Mouse (Mus musculus): Measurements from ENCODE around the gene Klf7.
"Not testable (repeated sequence)": the region's sequence is repeated elsewhere in the genome, so short reads cannot be mapped to it uniquely, and the experiment has no call there.

Klf7 gene

DNA sequence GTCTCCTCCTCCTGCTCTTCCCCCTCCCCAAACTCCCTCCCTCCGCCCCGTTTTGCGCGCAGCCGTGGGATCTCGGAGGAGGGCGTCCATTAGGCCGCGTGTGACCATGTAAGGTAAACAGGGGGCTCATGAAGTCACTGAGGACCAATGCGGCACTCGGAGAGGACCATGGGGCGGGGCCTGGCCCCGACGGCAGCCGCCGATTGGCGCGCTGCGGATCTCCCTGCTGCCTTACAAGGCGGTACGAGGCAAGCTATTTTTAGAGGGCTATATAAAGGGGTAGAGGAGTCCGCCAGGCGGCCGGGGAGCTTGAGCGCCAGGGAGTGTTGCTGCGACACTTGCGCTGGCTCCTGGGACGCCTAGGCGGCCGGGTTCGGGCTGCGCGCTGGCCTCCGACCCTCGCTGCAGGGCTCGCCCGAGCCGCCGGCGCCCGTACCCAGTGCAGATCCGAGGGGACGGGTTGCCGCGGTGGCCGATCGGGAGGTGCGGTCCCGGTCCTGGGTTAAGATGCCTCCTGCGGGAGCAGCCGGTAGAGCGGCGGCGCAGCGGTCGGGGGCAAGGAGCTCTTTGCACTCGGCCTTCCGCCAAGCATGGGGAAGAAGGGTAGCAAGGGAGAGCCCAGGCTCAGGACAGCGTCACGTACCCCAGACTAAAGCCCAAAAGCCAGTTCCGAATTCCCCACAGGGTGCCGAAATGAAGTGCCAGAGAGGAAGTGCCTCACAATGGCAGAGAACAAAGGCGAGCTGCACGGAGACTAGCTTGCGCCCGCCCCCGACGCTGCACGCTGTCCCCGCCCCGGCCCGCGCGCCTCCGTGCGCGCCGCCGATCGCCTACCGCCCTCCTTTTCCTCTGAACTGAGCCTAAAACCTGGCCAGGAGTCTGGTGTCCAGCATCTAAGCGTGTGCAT lies at the start of gene Klf7:
Gene Klf7, minus strand, starts transcription at position 724 of the 907 bp plus-strand sequence.
- DNase-seq (ENCODE audit: low read depth, low spot score), result peak; percentile 100

DNA sequence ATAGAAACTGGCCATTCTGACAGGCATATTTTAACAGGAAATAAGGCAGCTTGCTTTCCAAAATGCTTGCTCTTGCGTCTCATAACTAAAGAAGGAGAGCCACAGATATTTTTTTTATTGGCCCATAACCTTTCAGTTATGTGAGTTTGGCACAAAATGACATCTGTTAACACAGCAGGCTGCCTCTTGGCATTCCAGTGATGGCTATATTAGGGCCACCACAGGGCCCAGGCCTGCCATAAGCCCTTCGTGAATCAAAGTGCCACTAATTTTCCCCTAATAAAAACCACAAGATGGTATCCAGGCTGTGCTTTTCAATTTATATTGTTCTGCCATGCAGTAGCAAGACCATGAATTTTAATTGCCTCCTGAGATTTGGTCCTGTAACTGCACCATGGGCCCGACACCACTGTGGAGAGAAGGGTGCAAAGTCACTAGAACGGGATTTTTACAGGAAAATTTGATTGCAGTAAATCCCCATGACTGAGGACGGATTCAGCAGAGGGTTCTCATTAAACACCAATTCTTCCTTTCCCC lies 42.5 kb upstream of the Klf7 start:
- DNase-seq (ENCODE audit: low read depth, low spot score), result peak; percentile 96

DNA sequence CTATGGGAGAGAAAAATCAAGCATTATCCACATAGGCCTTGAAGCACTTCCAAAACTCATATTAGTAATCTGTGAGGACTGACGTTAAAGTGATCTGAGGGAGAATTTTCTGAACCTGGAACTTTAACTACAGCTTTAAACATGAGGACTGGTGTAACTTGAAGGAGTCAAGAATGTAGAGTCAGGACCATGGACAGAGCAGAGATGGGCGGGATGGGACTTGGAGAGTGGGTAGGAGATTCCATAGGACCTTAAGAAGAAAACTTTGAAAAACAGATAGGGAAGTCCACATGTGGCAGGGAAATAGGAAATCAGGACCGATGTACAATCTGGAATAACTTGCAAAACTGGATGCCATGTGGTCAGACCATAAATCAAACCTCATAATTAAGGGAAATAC lies 36.7 kb upstream of the Klf7 start:
- DNase-seq (ENCODE audit: low read depth, low spot score), result no peak

DNA sequence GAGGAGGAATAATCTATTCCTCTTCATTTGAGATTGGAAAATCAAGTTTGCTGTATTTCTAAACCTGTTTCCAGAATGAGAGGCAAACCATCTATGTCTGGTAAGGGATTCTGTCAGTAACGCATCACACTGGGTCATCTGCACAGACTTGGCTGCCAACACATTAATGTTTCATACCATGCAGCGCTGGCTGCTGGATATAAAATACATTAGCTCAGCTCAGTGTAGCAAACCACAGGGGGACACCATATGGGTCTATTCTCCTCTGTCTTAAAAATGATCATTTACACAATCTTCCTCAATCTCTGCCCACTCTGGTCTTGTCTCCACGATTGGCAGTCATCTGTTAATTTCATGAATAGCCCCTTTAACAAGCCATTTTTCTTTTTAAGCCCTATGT lies 27.1 kb upstream of the Klf7 start:
- no peak for DNase-seq (ENCODE audit: low read depth, low spot score)

DNA sequence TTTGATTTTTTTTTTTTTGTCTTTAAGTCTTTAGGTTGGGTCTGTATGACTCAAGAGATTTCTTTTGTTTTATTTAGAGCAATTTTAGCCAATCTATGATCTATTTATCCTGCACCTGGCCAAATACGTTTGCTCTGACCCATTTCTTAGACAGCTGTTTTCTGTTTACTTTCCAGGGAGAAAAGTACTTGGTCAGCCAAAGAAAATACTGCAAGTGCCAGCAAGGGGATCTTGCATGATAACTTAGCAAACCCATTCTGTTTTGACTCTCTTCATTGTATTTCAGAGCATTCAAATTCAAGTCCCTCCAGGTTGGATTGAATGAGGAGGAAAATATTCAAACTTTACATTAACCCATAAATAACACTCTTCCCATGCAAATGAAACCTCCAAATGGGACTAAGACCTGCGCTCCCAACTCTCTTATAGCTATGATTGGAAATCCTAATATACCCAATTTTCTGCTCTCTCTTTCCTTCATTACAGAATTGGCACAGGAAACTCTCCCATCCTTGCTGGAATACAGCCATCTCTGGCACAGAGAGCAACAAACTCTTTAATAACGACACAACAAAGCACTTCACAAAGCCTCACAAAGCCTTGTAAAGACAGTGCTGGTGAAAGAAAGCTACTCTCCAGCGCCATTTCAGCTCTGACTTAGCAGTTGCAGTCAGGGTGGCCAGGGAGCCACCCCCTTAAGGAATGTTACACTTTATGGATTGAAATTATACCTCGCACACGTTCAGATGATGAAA lies 20.8 kb upstream of the Klf7 start:
- DNase-seq (ENCODE audit: low read depth, low spot score), result peak; percentile 35

DNA sequence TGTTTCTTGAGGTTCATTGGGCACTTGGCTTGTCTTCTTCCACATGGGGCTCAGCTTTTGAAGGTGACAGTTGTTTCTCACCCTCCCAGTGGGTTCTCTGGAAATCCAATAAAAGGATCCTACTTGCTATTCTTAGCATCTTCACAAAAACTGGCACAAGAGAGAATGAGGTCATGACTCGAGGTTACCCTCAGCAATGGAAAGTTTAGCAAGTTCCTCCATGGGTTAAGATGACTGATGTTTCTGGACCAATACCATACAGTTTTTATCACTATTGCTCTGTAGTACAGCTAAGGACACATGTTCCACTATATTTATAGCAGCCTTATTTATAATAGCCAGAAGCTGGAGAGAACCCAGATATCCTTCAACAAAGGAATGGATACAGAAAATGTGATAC lies 12.4 kb upstream of the Klf7 start:
- no peak for DNase-seq (ENCODE audit: low read depth, low spot score)

DNA sequence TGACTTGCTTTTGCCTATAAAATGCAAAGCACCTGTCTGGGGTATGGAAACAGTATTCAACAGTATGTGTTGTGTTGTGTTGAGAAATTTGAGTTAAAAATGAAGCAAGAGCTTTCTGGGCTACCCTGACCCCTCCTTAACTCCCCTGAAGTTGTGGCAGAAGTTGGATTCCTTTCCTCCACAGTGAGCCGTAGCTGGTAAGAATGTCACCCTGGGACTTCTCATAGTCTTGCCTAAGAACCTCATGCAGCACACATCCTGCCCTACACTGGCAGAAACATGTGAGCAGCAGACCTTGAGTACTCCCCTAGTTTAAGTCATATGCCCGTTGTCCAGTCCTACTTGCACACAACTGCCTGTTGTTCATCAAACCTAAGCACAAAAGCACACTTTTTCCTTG lies 4.7 kb upstream of the Klf7 start:
- no peak for DNase-seq (ENCODE audit: low read depth, low spot score)

DNA sequence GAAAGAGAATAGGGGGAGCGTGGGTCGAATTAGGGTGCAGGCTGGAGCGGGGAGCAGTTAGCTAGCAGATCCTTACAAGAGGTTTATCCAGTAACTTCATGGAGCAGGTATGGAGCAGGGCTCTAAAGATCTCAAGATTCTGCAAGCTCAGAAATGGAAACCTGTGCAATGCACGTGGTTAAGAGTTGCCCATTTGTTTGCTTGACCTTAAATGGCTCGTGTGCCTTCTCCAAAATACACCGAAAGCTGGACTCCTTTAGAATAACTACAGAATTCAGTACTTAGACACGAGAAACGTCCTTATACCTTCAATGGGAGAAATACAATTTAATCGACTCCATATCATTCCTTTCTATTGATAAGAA lies 366 bp upstream of the Klf7 start:
- no peak for DNase-seq (ENCODE audit: low read depth, low spot score)

DNA sequence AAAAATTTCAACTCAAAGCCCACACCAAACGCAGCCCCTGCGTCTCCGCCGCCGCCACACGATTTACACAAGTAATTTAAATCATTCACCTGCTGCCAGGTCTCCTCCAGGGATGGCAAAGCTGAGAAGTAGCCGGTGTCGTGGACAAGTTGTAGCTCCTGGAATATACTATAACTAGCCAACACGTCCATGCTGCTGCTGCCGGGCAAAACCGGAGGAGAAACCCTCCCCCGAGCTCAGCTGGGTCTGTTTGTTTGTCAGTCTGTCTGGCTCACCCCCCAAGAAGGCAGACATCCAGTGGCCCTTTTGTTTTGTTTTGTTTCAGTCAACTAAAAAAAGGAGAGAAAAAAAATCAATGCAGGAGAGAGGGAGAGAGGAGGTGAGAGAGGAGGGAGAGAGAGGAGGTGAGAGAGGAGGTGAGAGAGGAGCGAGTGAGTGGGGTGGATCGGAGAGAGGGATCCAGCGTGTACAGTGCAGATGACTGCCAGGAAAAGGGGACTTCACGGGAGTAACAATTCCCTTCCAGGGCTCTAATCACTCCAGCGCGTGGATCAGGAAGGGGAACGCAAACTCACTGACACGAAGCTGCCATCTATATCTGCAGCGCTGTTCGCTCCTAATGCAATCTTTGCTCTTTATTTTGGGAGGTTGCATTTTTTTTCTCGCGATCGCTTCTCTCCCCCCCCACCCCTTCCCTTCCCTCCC lies 1.1 kb downstream of the Klf7 start:
- peak; percentile 92 for DNase-seq (ENCODE audit: low read depth, low spot score)

DNA sequence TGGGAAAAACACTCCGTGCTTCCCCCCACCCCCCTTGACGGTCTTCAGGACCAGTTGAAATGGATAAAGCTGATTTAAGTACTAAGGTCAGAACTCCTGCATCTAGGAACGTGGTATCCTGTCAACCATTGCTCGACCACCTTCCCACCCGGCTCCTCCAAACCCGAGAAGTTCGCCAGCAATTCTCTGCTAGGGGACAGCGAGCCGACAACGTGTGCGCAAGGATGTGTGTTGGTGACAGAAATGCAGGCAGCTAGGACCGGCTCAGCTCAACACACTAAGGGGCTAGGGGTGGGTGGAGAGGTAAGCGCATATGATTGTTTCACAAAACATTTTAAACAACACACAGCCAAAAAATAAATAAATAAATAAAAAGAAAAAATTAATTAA lies 1.7 kb downstream of the Klf7 start:
- DNase-seq (ENCODE audit: low read depth, low spot score), result peak; percentile 77

DNA sequence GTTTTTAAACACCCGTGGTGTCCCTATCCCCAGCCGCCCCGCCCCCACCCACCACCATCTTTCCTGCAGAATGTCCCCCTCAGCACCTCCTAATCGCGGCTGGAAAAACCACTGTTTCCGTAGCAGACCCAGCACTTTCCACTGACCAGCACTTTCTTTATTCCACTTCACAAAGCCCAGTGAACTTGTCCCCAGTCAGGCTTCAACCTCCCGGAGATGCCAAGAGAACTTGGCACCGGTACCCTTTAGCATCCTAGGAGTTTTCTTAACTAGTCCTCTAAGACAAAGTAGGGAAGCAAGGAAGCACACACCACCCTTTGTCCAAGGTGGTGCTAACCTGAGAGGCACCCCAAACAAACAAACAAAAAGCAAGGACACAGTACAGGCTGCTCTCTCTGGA lies 2.2 kb downstream of the Klf7 start:
- DNase-seq (ENCODE audit: low read depth, low spot score), result peak; percentile 64

DNA sequence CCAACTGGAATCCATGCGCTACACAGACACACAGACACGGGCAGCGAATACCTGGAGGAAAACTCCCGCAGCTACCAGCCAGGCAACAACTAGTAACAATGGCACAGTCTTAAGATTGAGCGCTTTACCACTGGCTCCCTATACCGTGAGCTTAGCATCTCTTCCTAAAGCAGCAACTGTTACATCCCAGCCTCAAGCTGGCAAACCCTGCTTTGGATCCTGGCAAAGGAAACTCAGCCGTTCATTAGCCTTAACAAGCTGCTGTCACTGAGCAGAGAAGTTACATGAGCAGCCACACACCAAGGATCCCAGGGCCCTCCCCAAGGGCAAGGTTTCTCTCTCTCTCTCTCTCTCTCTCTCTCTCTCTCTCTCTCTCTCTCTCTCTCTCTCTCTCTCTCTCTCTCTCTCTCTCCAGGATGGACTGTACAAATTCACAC lies 2.7 kb downstream of the Klf7 start:
- DNase-seq (ENCODE audit: low read depth, low spot score), result peak; percentile 87

DNA sequence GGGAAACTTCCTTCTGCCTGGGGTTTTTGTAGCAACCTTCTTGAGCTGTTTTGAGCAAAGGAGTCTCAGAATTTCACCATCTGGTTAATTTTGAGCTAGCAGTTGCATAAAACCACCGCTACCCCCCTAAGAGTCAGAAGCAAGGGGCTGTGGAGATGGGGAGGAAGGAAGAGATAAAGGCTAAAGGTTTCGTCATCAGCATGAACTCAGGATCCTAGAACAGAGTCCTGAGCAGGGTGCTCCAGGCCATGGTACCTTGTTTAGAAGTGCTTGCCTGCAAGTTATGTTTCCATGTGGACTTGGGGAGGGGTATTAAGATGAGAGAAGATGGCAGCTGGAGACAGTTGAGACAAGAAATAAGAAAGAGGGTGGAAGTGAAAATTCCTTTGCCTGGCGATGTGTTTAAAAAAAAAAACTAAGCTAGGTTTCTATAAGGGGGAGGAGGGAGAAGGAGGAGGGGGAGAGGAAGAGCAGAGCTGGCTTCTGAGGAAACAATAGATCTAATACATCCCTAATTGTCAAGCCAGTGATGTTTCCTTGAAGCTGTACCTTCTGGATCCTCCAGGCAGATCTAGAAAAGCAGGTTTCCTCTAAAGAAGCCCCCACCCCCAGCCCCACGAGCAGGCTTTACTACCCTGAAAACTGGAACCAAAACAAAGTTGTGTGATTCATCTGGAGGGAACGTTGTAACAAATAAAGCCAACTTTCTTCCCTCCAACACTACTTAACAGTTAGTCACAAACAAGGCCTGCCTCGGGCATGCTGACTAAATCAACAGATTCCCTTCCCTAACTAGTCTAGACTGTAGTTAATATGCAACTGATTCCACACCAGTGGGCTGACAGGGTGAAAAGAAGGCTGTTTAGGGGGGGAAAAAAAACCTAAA lies 3.6 kb downstream of the Klf7 start:
- peak; percentile 61 for DNase-seq (ENCODE audit: low read depth, low spot score)

DNA sequence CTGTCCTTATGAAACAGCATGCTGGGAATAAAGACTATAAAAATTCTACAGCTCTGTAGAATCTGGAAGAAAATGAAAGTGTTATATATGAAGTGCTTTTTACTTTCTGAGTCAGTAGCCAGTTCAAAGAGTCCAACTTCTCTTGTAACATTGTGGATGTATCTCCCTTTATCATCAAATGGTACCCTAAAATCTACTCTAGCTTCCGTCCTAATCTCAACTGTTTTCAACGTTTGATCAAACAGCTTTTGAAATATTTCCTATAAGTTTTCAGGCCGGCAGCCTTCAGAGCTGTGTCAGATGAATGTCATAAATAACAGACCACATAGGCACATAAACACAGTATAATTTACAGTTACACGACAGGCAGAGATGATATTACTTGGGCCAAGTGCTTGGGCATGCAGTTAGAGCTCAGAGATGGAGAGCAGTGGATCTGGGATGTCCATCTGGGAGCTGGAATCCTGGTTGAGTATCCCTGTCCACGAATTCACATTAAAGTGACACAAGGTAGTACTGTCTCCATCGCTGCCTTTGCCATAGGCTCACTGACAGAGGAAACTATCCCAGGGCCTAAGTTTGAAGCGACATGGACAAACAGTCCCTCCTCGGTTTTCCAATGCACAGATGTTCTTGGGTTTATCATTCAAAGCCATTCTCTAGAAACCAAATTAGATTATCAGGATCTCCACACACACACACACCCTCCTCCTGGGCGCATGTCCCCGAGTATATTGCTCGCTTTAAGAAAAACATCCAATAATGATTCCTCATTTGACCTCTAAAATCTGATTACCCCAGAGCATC lies 4.4 kb downstream of the Klf7 start:
- peak; percentile 38 for DNase-seq (ENCODE audit: low read depth, low spot score)

DNA sequence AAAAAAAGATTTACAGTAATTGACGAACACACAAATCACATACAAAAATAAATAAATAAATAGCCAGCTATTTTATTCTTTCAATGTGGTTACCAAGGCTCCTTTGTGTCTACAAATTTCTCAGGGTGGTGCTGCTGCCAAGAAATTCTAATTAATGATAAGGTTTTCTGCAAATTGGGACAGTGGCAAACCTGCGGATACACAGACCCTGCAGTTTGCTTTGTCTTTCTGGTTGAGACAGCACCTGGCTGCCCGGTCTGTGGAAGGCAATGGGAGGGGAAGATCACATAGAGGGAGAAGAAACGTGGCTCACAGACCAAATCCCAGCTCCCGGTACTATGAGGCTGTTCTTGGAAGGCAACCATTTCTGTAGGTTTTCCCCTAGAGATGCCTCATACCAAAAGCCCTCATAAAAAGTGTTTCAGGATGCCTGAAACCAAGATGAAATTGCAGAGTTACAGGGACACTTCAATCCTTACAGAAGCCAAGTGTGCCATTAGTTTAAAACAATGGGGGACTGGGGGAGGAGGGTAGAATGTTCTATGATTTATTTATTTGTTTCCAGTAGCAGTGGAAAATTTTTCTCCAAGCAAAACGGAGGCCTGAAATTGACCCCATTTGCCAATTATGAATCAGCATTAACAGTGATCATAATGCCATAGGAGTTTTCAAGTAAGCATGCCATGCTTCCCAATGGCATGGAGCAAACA lies 5.2 kb downstream of the Klf7 start:
- peak; percentile 46 for DNase-seq (ENCODE audit: low read depth, low spot score)

DNA sequence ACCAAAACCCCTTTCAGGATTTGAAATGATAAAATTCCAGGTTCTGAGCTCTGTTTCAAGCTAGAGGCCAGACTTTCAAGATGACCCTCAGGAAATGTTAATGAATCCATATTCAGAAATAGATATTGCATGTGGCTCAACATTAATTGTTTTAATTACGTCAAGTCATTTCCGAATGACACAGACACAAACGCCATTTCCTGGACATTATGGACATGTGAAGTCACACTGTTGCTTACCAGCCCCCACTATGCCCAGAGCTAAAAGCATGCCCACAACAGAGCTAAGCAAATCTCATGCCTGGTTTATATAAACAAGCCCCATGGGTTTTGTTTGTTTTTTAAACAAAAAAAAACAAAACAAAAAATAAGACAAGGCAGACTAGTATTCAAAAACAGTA lies 7.5 kb downstream of the Klf7 start:
- DNase-seq (ENCODE audit: low read depth, low spot score), result no peak

DNA sequence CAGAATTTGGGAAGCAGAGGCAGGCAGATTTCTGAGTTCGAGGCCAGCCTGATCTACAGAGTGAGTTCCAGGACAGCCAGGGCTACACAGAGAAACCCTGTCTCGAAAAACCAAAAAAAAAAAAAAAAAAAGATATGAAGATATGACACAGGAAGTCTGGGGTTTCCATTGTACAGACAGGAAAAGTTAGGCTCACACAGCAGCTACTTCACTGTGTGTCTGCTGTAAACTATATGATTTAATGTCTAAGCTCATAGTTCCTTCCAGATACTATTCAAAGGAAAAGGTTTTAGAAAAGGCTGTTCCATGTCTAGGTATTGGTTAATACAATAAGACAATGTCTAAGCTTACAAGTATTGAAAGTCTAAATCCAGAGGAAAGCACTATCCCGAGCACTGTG lies 13.4 kb downstream of the Klf7 start:
- DNase-seq (ENCODE audit: low read depth, low spot score), result not testable (repeated sequence)

DNA sequence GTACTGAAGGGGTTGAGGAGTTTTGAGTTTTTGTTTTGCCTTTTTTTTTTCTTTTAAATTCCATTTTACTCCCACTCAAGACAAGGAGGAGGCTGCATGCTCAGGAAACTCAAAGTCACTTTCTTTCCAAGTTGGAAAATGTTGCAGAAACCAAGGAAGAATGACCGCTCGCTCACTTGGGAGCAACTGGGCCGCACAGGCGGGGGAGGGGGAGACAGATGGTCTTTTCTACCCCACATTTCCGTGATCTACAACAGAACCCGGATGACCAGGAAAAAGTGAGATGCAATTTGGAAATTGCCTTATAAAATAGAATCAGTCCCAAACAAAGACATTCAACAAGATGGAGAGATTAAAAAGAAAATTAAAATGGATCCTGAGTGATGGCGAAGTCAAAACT lies 14.6 kb downstream of the Klf7 start:
- DNase-seq (ENCODE audit: low read depth, low spot score), result no peak

DNA sequence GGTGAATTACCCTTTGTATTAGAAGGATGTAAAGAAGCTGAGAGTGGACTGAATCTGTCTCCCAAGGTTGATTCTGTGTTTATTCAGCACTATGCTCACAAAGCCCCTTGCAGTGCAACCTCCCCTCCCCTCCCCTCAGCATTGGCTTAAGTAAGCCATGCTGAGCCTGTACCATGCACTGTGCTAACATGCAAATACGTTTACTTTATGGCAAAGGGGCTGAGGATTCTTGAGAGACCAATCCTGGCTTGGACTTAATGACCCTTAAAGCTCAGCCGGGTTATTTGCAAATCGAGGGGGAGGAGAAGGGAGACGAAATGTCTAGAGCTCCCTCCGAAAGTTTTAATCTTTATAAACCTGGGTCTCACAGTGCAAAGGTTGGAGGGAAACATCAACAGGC lies 16.0 kb downstream of the Klf7 start:
- no peak for DNase-seq (ENCODE audit: low read depth, low spot score)

Measured in brain, adult 2 months (tissue).